Mouse (Mus musculus) adrenal gland, postnatal 14 days (tissue): ENCODE measurements around the gene Pdhx. TPM values are rescaled to one million over a fixed set of nuclear protein-coding genes. Genes with fewer than 3 reads are reported as not detected.

Experiments used
- DNase-seq: peaks from one replicate; pipeline ENCODE4 v3.0.0; 2021; ENCODE audit warnings: mixed read lengths
- long read RNA-seq, 2 experiments: library from polyadenylated mRNA; stranded (forward); transcript quantifications; one replicate each; pipeline ENCODE4 v2.0.0; 2021
- total RNA-seq: library from RNA; stranded (reverse); gene quantifications from 2 replicates; pipeline ENCODE4 v1.2.3, GENCODE M21; 2021

Gene Pdhx
- 133 and 138 TPM in 2 replicates for total RNA-seq
- long read RNA-seq, experiment 1, transcript Pdhx-201 (11 exons, 2,506 nt) = major isoform, 202 of 221 reads
- long read RNA-seq, experiment 1, partial matches to known transcripts = 5 of 221 reads
- long read RNA-seq, experiment 1, other reads (novel, unspliced or antisense) = 14 of 221 reads
- long read RNA-seq, experiment 2, transcript Pdhx-201 (11 exons, 2,506 nt) = major isoform, 141 of 165 reads
- long read RNA-seq, experiment 2, partial matches to known transcripts = 14 of 165 reads
- long read RNA-seq, experiment 2, other reads (novel, unspliced or antisense) = 9 of 165 reads

GRCm38 (mm10) chr2:103073219-103073982 lies at the start of gene Pdhx, which contains the start of gene Apip:
Gene Pdhx (minus strand): TSS chr2:103073513.
Gene Apip (plus strand): TSS chr2:103073675.
- DNase-seq = peak; percentile 100

GRCm38 (mm10) chr2:103119197-103119854 lies 46.0 kb upstream of the Pdhx start:
- DNase-seq = no peak

GRCm38 (mm10) chr2:103118324-103119196 lies 45.2 kb upstream of the Pdhx start:
- peak; percentile 9 for DNase-seq

- no peak for DNase-seq
These were observed 43.9 kb upstream of the Pdhx start for GRCm38 (mm10) chr2:103117212-103117611.

- no peak for DNase-seq
These were observed 38.4 kb upstream of the Pdhx start for GRCm38 (mm10) chr2:103111669-103112068.

GRCm38 (mm10) chr2:103106172-103106571 lies 32.9 kb upstream of the Pdhx start:
- DNase-seq = no peak

GRCm38 (mm10) chr2:103102595-103102994 lies 29.3 kb upstream of the Pdhx start:
- no peak for DNase-seq

GRCm38 (mm10) chr2:103089521-103089920 lies 16.2 kb upstream of the Pdhx start:
- DNase-seq = no peak

- DNase-seq = no peak
These were observed 14.8 kb upstream of the Pdhx start for GRCm38 (mm10) chr2:103088099-103088498.

GRCm38 (mm10) chr2:103086432-103086831 lies 13.1 kb upstream of the Pdhx start:
- DNase-seq = peak; percentile 31

GRCm38 (mm10) chr2:103085633-103086032 lies 12.3 kb upstream of the Pdhx start:
- no peak for DNase-seq

GRCm38 (mm10) chr2:103084451-103084850 lies 11.1 kb upstream of the Pdhx start:
- DNase-seq = peak; percentile 11

- no peak for DNase-seq
These were observed 9.5 kb upstream of the Pdhx start for GRCm38 (mm10) chr2:103082853-103083252.

- no peak for DNase-seq
These were observed 8.4 kb upstream of the Pdhx start for GRCm38 (mm10) chr2:103081706-103082105.

- no peak for DNase-seq
These were observed 7.8 kb upstream of the Pdhx start for GRCm38 (mm10) chr2:103081117-103081516.

- DNase-seq = no peak
These were observed 2.7 kb downstream of the Pdhx start for GRCm38 (mm10) chr2:103070586-103070985.

- DNase-seq = no peak
These were observed 3.4 kb downstream of the Pdhx start for GRCm38 (mm10) chr2:103069752-103070405.

- no peak for DNase-seq
These were observed 4.7 kb downstream of the Pdhx start for GRCm38 (mm10) chr2:103068602-103069001.

- no peak for DNase-seq
These were observed 5.6 kb downstream of the Pdhx start for GRCm38 (mm10) chr2:103067552-103068207.

- no peak for DNase-seq
These were observed 6.4 kb downstream of the Pdhx start for GRCm38 (mm10) chr2:103066683-103067551.
